Mouse (Mus musculus) ES-Bruce4 (cell line): ENCODE results near the gene Tex48.

Source experiments
- CTCF ChIP-seq: IDR thresholded peaks from one replicate; pipeline ENCODE4 v1.8.1; 2011; ENCODE audit warnings: low read depth, low read length
- EP300 ChIP-seq: IDR thresholded peaks from 2 replicates; pipeline ENCODE4 v1.6.1; 2011; ENCODE audit warnings: low read depth, low read length; ENCODE audit not compliant: insufficient read depth
- POLR2A ChIP-seq: IDR thresholded peaks from one replicate; pipeline ENCODE4 v1.8.1; 2011; ENCODE audit warnings: low read length; ENCODE audit not compliant: insufficient read depth

DNA sequence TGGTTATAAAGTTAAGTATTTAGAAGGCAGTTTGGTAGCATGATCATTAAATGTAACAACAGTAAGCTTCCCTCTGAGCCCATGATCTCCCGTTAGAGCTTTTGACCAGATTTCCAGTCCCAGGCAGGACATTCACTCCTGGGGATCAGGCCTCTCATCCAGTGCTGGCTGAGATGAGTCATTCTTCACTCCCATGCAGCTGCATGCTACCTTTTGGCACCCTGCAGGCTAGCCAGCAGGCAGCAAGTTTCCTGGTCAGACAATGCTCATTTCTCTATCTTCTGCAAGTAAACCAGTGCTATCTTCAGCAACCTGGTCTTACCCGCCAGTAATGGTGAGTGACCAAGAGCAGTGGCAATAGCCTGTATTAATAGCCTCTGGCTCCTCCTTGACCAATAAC lies 11.0 kb upstream of the Tex48 start:
- TF ChIP-seq POLR2A (no peak), CTCF (no peak), EP300 (no peak)
